Mouse (Mus musculus) myocyte (in vitro differentiated cells): ENCODE measurements around the gene Vmn1r215.

ENCODE experiments used
- CEBPB ChIP-seq: IDR thresholded peaks from 2 replicates; pipeline ENCODE4 v1.6.1; 2011; ENCODE audit warnings: mild to moderate bottlenecking, moderate library complexity; ENCODE audit not compliant: poor library complexity, insufficient read depth, severe bottlenecking
- E2F4 ChIP-seq: IDR thresholded peaks from one replicate; pipeline ENCODE4 v1.6.1; 2011; ENCODE audit warnings: mild to moderate bottlenecking, control low read depth, moderate library complexity; ENCODE audit not compliant: insufficient read depth
- MAX ChIP-seq: IDR thresholded peaks from one replicate; pipeline ENCODE4 v1.6.1; 2011; ENCODE audit warnings: low read depth, mild to moderate bottlenecking, control low read depth
- MYOD1 ChIP-seq, 3 experiments: IDR thresholded peaks; one replicate each; pipeline ENCODE4 v1.6.1; 2011; ENCODE audit warnings: control low read depth in 2 of 3, low read depth in 2 of 3, mild to moderate bottlenecking in 2 of 3, moderate library complexity in 1 of 3; ENCODE audit not compliant: insufficient read length in 2 of 3, control insufficient read depth in 1 of 3
- MYOG ChIP-seq, 3 experiments: IDR thresholded peaks; one replicate each; pipeline ENCODE4 v1.6.1; 2011; ENCODE audit warnings: control low read depth in 2 of 3, low read depth in 2 of 3, mild to moderate bottlenecking in 2 of 3; ENCODE audit not compliant: insufficient read length in 2 of 3, control insufficient read depth in 1 of 3, insufficient read depth in 1 of 3
- POLR2A ChIP-seq: IDR thresholded peaks from one replicate; pipeline ENCODE4 v1.6.1; 2011; ENCODE audit warnings: low read depth, mild to moderate bottlenecking, control low read depth, moderate library complexity; ENCODE audit not compliant: insufficient read length
- POLR2AphosphoS2 ChIP-seq: IDR thresholded peaks from one replicate; pipeline ENCODE4 v1.6.1; 2011; ENCODE audit warnings: low read depth, control low read depth; ENCODE audit not compliant: insufficient read length
- SRF ChIP-seq: IDR thresholded peaks from one replicate; pipeline ENCODE4 v1.6.1; 2011; ENCODE audit warnings: low read depth; ENCODE audit not compliant: control insufficient read depth, insufficient read length
- USF1 ChIP-seq: IDR thresholded peaks from one replicate; pipeline ENCODE4 v1.6.1; 2011; ENCODE audit warnings: low read depth, mild to moderate bottlenecking, control low read depth, moderate library complexity

DNA sequence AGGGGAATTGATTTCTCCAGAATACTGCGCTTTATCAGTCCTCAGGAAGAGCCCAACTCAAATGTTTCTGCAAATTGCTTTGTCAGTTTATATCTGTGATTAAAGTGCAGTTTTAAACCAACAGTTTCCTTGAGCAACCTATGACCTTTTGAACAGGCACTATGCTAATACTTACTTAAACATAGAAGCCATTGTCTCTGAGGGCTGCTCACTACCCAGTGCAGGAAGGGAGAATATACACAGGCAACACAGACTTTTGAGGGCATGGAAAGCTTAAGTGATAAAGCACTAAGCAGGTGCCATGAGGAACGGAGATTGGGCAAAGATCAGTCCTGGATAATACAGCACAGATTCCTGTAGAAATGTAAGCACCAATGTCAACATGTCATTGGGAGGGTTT lies 1.5 kb downstream of the Vmn1r215 start:
- TF ChIP-seq E2F4 (no peak), MAX (no peak), MYOG (IDR thresholded peaks at IDR 0.05; ENCODE audit: control insufficient read depth in 1 of 3, insufficient read depth in 1 of 3, insufficient read length in 2 of 3, low read depth in 2 of 3) (no peak), POLR2A (no peak), MYOD1 (IDR thresholded peaks at IDR 0.05; ENCODE audit: control insufficient read depth in 1 of 3, insufficient read length in 2 of 3, low read depth in 2 of 3) (no peak), POLR2AphosphoS2 (no peak), USF1 (no peak), SRF (no peak), CEBPB (no peak)
